ENCODE assay signal across 15 mouse cellular contexts in the genomic region with DNA sequence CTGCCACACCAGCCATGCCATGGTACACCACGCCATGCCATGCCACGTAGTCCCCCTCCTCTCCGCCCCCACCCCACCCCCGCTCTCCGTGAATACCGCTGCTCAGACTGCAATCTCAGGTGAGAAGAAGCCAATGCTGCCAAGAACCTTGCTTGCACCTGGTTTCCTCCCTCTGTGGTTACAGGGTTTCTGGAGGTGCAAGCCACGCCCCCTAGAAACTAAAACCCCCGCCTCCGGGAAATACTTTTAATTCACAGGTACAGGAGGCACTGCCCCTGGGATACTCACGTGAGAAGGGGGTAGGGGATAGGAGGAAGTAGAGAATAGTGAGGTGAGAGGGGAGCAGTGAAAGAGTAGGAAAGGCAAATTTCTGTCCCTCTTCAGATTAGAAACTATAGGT. TPM values are rescaled to one million over a fixed set of nuclear protein-coding genes. Genes with fewer than 3 reads are reported as not detected.
DNase-seq lines count a peak whose midpoint lies in the region; ATAC-seq lines count a peak whose summit lies in the region.
"Had no signal": no experiment of that assay in that cellular context is flagged by ENCODE, and none has a peak within 500 bp of the region (broad histone marks: within the 10 kb centered on the region; RNA-seq: fewer than 3 reads in every experiment).

No protein-coding gene starts in this region.

- no peaks in the 10 kb centered on the region for H3K9me3 ChIP-seq in kidney, embryonic 15.5 days (replicated peaks)
- no peaks in the 10 kb centered on the region for H3K9me3 ChIP-seq in intestine, embryonic 15.5 days
- no peaks in the 10 kb centered on the region for H3K9me3 ChIP-seq in lung, embryonic 16.5 days (ENCODE audit: control insufficient read depth, low read length)
- no peaks in the 10 kb centered on the region for H3K9me3 ChIP-seq in stomach, embryonic 15.5 days
- H3K9me3 ChIP-seq: forebrain, embryonic 13.5 days; heart, embryonic 13.5 days; limb, embryonic 15.5 days had no signal

- H3K4me3 ChIP-seq in kidney, embryonic 15.5 days (replicated peaks): no peak overlapping the region
- H3K4me3 ChIP-seq in intestine, embryonic 15.5 days (replicated peaks): no peak overlapping the region
- no peak overlapping the region for H3K4me3 ChIP-seq in lung, embryonic 16.5 days (ENCODE audit: low read length)
- H3K4me3 ChIP-seq in stomach, embryonic 15.5 days (replicated peaks): no peak overlapping the region
- H3K4me3 ChIP-seq: forebrain, embryonic 13.5 days; heart, embryonic 13.5 days; limb, embryonic 15.5 days had no signal

- ATAC-seq in kidney, embryonic 15.5 days (replicated peaks; ENCODE audit: low FRiP score): peak; percentile 12; the same call in 1 of the 2 replicates
- ATAC-seq in intestine, embryonic 15.5 days: peak; percentile 55; the same call in 1 of the 2 replicates
- ATAC-seq in lung, embryonic 16.5 days (ENCODE audit: low read depth): peak; percentile 75
- ATAC-seq in stomach, embryonic 15.5 days (ENCODE audit: insufficient read depth, low FRiP score, low read depth): 0 out of 2 replicates have a peak, but pooled peaks have one; percentile 18
- ATAC-seq: forebrain, embryonic 13.5 days had no signal

- peaks cover 53% of the 10 kb centered on the region for H3K27me3 ChIP-seq in kidney, embryonic 15.5 days
- no peaks in the 10 kb centered on the region for H3K27me3 ChIP-seq in intestine, embryonic 15.5 days (replicated peaks)
- no peaks in the 10 kb centered on the region for H3K27me3 ChIP-seq in lung, embryonic 16.5 days (ENCODE audit: control insufficient read depth, insufficient read depth, low read depth, low read length)
- H3K27me3 ChIP-seq in stomach, embryonic 15.5 days (replicated peaks): no peaks in the 10 kb centered on the region
- H3K27me3 ChIP-seq: forebrain, embryonic 13.5 days; limb, embryonic 15.5 days had no signal

- H3K9ac ChIP-seq in kidney, embryonic 15.5 days: no peak overlapping the region
- H3K9ac ChIP-seq in intestine, embryonic 15.5 days: no peak overlapping the region
- H3K9ac ChIP-seq in lung, embryonic 16.5 days (ENCODE audit: low read length): no peak overlapping the region
- H3K9ac ChIP-seq in stomach, embryonic 15.5 days: no peak overlapping the region
- H3K9ac ChIP-seq: forebrain, embryonic 13.5 days; heart, embryonic 13.5 days; hindbrain, embryonic 14.5 days; limb, embryonic 15.5 days had no signal

- no peaks in the 10 kb centered on the region for H3K36me3 ChIP-seq in kidney, embryonic 15.5 days
- no peaks in the 10 kb centered on the region for H3K36me3 ChIP-seq in intestine, embryonic 15.5 days
- H3K36me3 ChIP-seq in lung, embryonic 16.5 days (ENCODE audit: control insufficient read depth, insufficient read depth, low read length): no peaks in the 10 kb centered on the region
- H3K36me3 ChIP-seq in stomach, embryonic 15.5 days: no peaks in the 10 kb centered on the region
- H3K36me3 ChIP-seq: heart, embryonic 13.5 days; limb, embryonic 15.5 days had no signal

- 42% methylated on average over 10 of the region's 10 CpGs for WGBS in kidney, embryonic 15.5 days
- 48% methylated on average over 10 of the region's 10 CpGs for WGBS in intestine, embryonic 15.5 days
- 42% methylated on average over 10 of the region's 10 CpGs for WGBS in lung, embryonic 16.5 days
- WGBS in stomach, embryonic 15.5 days: 48% methylated on average over 10 of the region's 10 CpGs

- H3K4me2 ChIP-seq in kidney, embryonic 15.5 days: no peak overlapping the region
- no peak overlapping the region for H3K4me2 ChIP-seq in intestine, embryonic 15.5 days (replicated peaks)
- H3K4me2 ChIP-seq in lung, embryonic 16.5 days (ENCODE audit: low read depth, low read length): no peak overlapping the region
- no peak overlapping the region for H3K4me2 ChIP-seq in stomach, embryonic 15.5 days
- H3K4me2 ChIP-seq: forebrain, embryonic 13.5 days; heart, embryonic 13.5 days; hindbrain, embryonic 14.5 days; limb, embryonic 15.5 days had no signal

- no peak for DNase-seq in kidney, adult 11 months
- no peak for DNase-seq in urinary bladder, adult 18-20 months (ENCODE audit: low spot score in 2 of 2)
- no peak for DNase-seq in cerebellum, postnatal 14 days
- DNase-seq: cerebellum, adult 2 months; gastrocnemius, postnatal 10 days; heart, adult 18-20 months; right cerebral cortex, postnatal 14 days had no signal

- H3K27ac ChIP-seq in kidney, embryonic 15.5 days: no peak overlapping the region
- no peak overlapping the region for H3K27ac ChIP-seq in intestine, embryonic 15.5 days
- H3K27ac ChIP-seq in lung, embryonic 16.5 days (ENCODE audit: low read length): peak overlapping the region; percentile 36; the same call in 1 of the 2 replicates
- H3K27ac ChIP-seq in stomach, embryonic 15.5 days: no peak overlapping the region
- H3K27ac ChIP-seq: forebrain, embryonic 13.5 days; heart, embryonic 13.5 days; hindbrain, embryonic 14.5 days; limb, embryonic 15.5 days had no signal

- H3K4me1 ChIP-seq in kidney, embryonic 15.5 days: no peaks in the 10 kb centered on the region
- H3K4me1 ChIP-seq in intestine, embryonic 15.5 days (replicated peaks): no peaks in the 10 kb centered on the region
- H3K4me1 ChIP-seq in lung, embryonic 16.5 days (replicated peaks; ENCODE audit: control insufficient read depth, insufficient read depth, low read length): no peaks in the 10 kb centered on the region
- H3K4me1 ChIP-seq in stomach, embryonic 15.5 days: no peaks in the 10 kb centered on the region
- H3K4me1 ChIP-seq: forebrain, embryonic 13.5 days; heart, embryonic 13.5 days; limb, embryonic 15.5 days had no signal

RNA-seq across cellular contexts. Expression of gene Dusp9, which starts 55.0 kb away (rescaled TPM):
- polyA plus RNA-seq in kidney, embryonic 15.5 days (2015; fragmentation: Nextera tagmentation; extraction: Ambion mirVana): 27.9 and 29.3 TPM in 2 replicates
- polyA plus RNA-seq in intestine, embryonic 15.5 days (2015; fragmentation: Nextera tagmentation; extraction: Ambion mirVana): 10.7 and 11.0 TPM in 2 replicates
- polyA plus RNA-seq in lung, embryonic 16.5 days (2015; fragmentation: Nextera tagmentation; extraction: Ambion mirVana): 6.2 and 7.0 TPM in 2 replicates
- 15.0 and 16.9 TPM in 2 replicates for polyA plus RNA-seq in stomach, embryonic 15.5 days (2015; fragmentation: Nextera tagmentation; extraction: Ambion mirVana)

Comparison
In these comparisons a context has a peak if more than half of its experiments do, and no peak if none do; other contexts are left out.
1. ATAC-seq: peak in every context shown above with its lines; median percentile 75 in lung, embryonic 16.5 days; 55 in intestine, embryonic 15.5 days; 18 in stomach, embryonic 15.5 days; 12 in kidney, embryonic 15.5 days.